Mouse (Mus musculus) heart, postnatal 10 days (tissue): ENCODE measurements around the gene Ccr1l1. TPM values are rescaled to one million over a fixed set of nuclear protein-coding genes. Genes with fewer than 3 reads are reported as not detected.

ENCODE experiments used
- DNase-seq, 2 experiments: peaks; one replicate each; pipeline ENCODE4 v3.0.0; 2021
- intact Hi-C: fragments of 180-260 bp; cut with DNase I; formaldehyde crosslinking; loops from one replicate; pipeline ENCODE4 v1.15.1; 2025
- total RNA-seq, 2 experiments: library from RNA; stranded (reverse); gene quantifications; 2 replicates each; pipeline ENCODE4 v1.2.3; 2021

The Ccr1l1 gene
- total RNA-seq, 2 experiments from 2014 or later, result not detected

DNA sequence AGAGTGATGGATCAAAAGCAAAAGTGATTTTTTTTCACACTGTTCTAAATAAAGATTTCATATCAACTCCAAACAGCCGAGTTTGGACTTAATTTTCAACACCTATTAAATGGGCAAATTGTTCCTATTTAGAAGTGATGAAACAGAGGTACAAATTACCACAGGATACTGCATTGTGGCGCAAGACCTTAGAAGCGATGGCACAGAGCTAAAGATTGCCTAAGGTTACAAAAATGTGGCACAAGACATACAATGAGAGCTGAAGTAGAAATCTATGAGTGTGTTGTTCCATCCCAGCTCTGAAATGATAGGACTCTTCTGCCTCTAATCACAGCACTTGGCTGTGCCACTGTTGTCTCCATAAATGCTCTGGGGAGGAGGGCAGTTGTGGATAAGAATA lies 13.4 kb downstream of the Ccr1l1 start:
- DNase-seq, result no peak
- intact Hi-C loops, result no loop called here

DNA sequence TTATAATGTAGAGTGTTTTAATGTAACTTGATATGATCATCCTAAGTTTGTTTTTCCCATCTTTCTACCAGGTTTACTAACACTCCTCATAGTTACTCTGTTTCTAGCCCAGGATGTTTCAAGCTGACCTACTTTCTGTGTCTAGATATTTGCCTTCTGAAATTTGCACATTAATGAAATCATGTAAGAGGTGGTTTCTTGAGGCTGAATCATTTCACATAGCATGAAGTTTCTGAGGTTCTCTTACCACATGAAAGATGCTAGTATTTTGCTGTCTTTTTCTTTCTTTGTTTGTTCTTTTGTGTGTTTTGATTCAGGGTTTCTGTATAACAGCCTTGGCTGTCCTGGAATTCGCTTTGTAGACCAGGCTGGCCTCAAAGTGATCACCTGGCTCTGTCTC lies 18.0 kb downstream of the Ccr1l1 start:
- intact Hi-C loops, result no loop called here
- DNase-seq, result no peak

- intact Hi-C loops, result no loop called here
- no peak for DNase-seq
Observed at GRCm38 (mm10) chr9:123957911-123958413, 20.2 kb downstream of the Ccr1l1 start.

GRCm38 (mm10) chr9:123956892-123957291 lies 21.3 kb downstream of the Ccr1l1 start:
- intact Hi-C loops, result no loop called here
- DNase-seq, result no peak

DNA sequence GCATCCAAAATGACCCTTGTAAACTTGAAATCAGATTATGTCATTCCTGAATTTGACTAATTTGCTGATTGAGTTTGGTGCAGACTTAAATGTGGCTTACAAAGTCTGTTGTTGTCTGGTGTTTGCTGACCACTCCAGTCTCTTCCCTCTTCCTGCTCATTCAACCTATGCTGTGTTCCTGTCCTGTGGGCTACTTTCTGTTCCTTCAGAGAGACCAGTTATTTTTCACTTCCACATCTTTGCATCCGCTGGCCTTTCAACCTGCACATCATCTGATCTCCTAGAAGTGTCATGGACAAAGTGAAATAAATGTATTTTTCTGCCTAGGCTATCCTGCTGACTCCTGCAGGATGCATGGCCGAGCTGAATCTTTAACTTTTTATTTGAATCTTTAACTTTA lies 24.7 kb downstream of the Ccr1l1 start:
- no peak for DNase-seq
- intact Hi-C loops, result no loop called here

- intact Hi-C loops, result no loop called here
Observed at GRCm38 (mm10) chr9:123951176-123951575, 27.0 kb downstream of the Ccr1l1 start.

DNA sequence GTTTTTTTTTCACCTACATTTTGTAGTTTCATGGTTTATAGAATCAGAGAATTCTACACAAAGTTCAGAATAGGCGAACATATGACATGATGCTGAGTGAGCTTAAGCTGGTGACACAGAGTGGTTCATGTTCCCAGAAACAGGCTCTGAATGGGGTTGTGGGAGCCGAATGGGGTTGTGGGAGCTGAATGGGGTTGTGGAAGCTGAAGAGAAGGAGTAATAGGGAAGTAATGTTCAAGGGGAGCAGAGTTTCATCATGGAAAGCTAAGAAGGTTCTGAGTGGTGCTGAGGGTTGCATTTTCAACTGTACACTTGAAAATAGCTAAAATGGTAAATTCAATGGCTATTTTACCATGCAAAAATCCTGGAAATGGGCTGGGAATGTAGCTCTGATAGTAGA lies 28.8 kb downstream of the Ccr1l1 start:
- no peak for DNase-seq

More at GRCm38 (mm10) chr9:123951176-123951575, 27.0 kb downstream of the Ccr1l1 start:
- DNase-seq, result no peak

GRCm38 (mm10) chr9:123947815-123948214 lies 30.4 kb downstream of the Ccr1l1 start:
- intact Hi-C loops, result loop anchor here (5.0 kb wide), 1 partner anchor 179 kb away; no protein-coding TSS in a partner anchor
- DNase-seq, result no peak

More for the DNA sequence above, 28.8 kb downstream of the Ccr1l1 start:
- intact Hi-C loops, result loop anchor here (5.0 kb wide), 1 partner anchor 178 kb away; no protein-coding TSS in a partner anchor

- intact Hi-C loops, result no loop called here
- no peak for DNase-seq
Observed at GRCm38 (mm10) chr9:123942025-123942424, 36.2 kb downstream of the Ccr1l1 start.

DNA sequence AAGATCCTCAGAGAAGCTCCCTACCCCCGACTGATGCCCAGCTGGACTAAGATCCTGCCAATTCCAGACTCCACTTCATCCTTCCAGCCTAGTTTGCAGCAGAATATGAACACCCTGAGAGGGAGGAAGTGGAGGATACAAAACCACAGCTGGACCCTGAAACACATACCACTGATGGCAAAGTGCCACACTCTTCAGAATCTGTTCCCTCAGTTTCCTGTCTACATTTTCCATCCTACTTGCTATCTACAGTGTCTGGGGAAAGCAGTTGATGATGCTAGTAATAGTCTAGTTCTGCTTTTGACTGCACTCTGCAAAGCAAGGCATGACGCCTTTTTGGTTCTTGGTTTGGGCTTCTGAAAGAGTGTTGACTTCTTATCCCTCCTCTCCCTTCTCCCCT lies 36.9 kb downstream of the Ccr1l1 start:
- peak; percentile 41 to 55 for DNase-seq
- intact Hi-C loops, result no loop called here

DNA sequence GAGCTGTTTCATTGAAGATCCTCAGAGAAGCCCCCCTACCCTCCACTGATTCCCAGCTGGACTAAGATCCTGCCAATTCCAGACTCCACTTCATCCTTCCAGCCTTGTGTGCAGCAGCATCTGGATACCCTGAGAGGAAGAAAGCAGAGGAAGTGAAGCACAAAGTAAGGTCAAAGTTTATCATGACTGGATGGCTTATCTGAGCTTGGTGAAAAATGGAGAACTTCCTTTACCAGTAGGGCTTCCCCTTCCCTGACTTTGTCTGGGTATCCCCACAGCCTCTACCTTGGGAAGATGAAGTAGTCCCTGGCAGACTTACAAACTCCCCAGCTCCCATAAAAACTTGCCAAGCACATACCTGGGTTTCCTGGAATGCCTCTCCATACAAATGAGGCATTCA lies 37.6 kb downstream of the Ccr1l1 start:
- no peak for DNase-seq
- intact Hi-C loops, result no loop called here

GRCm38 (mm10) chr9:123940168-123940567 lies 38.0 kb downstream of the Ccr1l1 start:
- no peak for DNase-seq
- intact Hi-C loops, result no loop called here

GRCm38 (mm10) chr9:123937989-123938388 lies 40.2 kb downstream of the Ccr1l1 start:
- no peak for DNase-seq

GRCm38 (mm10) chr9:123936604-123937280 lies 41.5 kb downstream of the Ccr1l1 start:
- intact Hi-C loops, result no loop called here
- DNase-seq, result no peak

More at GRCm38 (mm10) chr9:123937989-123938388, 40.2 kb downstream of the Ccr1l1 start:
- intact Hi-C loops, result no loop called here

DNA sequence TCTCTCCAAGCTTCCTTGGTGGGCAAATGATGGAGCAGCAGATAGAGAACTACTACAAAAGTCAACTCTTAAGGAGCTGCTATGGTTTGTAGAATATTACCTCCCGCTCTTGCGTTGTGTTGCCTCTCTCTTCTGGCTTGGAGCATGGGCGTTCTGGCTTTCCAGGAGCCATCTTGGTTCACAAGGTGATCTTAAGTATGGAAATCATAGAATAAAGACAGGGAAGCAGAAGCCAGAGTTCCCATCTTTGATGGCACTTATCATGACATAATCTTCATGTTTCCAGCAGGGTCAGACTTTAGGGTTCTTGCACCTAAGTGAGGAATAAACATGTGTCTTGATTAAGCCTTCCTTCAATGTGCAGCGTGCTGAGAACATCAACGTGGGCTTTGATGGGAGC lies 42.4 kb downstream of the Ccr1l1 start:
- intact Hi-C loops, result no loop called here
- DNase-seq, result no peak

DNA sequence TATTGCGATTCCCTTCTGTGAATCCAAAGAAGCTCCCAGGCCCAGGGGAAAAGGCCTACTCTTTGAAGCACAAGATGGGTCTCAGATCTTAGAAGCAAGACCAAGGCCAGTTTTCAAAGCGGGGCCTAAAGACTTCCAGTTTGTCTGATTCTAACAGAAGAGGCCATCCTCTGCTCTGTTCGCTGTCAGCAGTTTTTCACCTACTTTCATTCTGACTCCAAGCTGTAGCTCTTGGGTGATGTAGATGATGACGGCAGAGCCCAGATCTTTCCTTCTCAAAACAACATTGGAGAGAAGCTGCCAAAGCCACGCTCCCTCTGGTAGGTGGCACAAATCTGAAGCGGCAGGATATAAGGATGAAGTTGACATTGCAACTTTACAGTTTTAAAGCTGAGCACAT lies 42.9 kb downstream of the Ccr1l1 start:
- intact Hi-C loops, result no loop called here
- no peak for DNase-seq

- intact Hi-C loops, result no loop called here
- no peak for DNase-seq
Observed at GRCm38 (mm10) chr9:123933716-123934445, 44.3 kb downstream of the Ccr1l1 start.

GRCm38 (mm10) chr9:123932911-123933675 lies 45.1 kb downstream of the Ccr1l1 start:
- no peak for DNase-seq
- intact Hi-C loops, result no loop called here

DNA sequence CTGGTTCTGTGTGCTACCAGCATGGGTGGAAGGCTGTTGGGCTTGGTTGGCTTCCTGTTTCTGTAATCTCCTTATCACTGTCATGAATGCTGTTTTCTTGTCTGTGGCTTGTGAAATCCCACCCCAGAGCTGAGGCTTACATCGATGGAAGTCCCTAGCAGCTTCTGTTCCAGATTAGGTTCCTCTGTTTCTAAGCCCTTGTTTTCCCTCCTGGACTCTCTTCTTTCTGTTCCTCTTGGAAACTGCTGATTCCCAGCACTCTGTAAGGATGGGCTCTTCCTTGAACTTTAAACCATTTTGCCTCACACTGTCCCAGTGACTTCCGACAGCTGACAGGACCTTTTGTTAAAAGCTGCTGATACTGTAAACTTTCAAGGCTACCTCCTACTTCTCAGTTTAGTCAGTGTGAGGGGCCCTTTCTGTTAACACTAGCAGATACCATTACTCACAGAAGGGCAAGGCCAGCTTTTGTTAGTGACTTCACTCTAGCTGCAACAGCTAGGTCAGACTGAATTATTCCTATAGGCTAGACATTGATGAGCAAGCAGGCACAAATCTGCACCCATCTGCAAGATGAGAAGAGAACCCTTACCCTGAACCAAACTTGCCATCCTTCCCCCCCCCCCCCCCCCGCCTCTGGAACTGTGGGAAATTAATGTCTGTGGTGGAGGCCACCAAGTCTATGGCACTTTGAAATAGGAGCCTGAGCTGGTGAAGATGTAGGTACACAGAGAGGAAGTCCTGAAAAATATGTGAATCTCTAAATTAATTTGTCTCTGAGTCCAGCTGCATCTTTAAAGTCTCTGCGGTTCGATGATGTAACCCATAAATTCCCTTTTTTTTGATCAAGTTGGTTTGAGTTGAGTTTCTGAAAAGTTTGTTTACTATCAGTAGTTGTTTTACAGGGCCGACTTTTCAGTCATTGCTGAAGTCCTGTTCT lies 46.2 kb downstream of the Ccr1l1 start:
- DNase-seq, result peak in 1 of 2 experiments; percentile 15
- intact Hi-C loops, result no loop called here

- intact Hi-C loops, result no loop called here
- no peak for DNase-seq
Observed at GRCm38 (mm10) chr9:123930926-123931325, 47.3 kb downstream of the Ccr1l1 start.
